Mouse (Mus musculus): ENCODE data around the gene Git2. TPM values are rescaled to one million over a fixed set of nuclear protein-coding genes. Genes with fewer than 3 reads are reported as not detected.
A peak's percentile ranks its signal among the peaks of the same experiment; 100 is the strongest.

Git2 gene
- total RNA-seq, 4 experiments from 2014 or later, result 32.8 to 59.9 (median 45.6) TPM

GRCm38 (mm10) chr5:114796299-114797012 is 21.1 kb upstream of the Git2 start:
- no peak for DNase-seq

GRCm38 (mm10) chr5:114795653-114796052 is 20.3 kb upstream of the Git2 start:
- DNase-seq, result no peak

GRCm38 (mm10) chr5:114795231-114795630 is 19.9 kb upstream of the Git2 start:
- DNase-seq, result peak; percentile 74

GRCm38 (mm10) chr5:114794609-114795008 is 19.3 kb upstream of the Git2 start:
- DNase-seq, result no peak

- no peak for DNase-seq
Measured at GRCm38 (mm10) chr5:114793317-114793716, 18.0 kb upstream of the Git2 start.

GRCm38 (mm10) chr5:114785196-114785595 is 9.9 kb upstream of the Git2 start:
- peak; percentile 70 for DNase-seq

- DNase-seq, result peak; percentile 37
Measured at GRCm38 (mm10) chr5:114784622-114785165, 9.4 kb upstream of the Git2 start.

- no peak for DNase-seq
Measured at GRCm38 (mm10) chr5:114783405-114784163, 8.3 kb upstream of the Git2 start.

GRCm38 (mm10) chr5:114782991-114783390 is 7.7 kb upstream of the Git2 start:
- DNase-seq, result no peak

- DNase-seq, result no peak
Measured at GRCm38 (mm10) chr5:114780912-114781311, 5.6 kb upstream of the Git2 start.

GRCm38 (mm10) chr5:114779956-114780489 is 4.7 kb upstream of the Git2 start:
- no peak for DNase-seq

- no peak for DNase-seq
Measured at GRCm38 (mm10) chr5:114776174-114776573, 857 bp upstream of the Git2 start.

- DNase-seq, result peak; percentile 89
Measured at GRCm38 (mm10) chr5:114774403-114775051, 790 bp downstream of the Git2 start, which contains the start of gene Ankrd13a. Gene Ankrd13a (plus strand): TSS chr5:114774677.

- no peak for DNase-seq
Measured at GRCm38 (mm10) chr5:114773780-114774179, 1.5 kb downstream of the Git2 start.

GRCm38 (mm10) chr5:114773211-114773710 is 2.1 kb downstream of the Git2 start:
- peak; percentile 95 for DNase-seq

GRCm38 (mm10) chr5:114772456-114773203 is 2.7 kb downstream of the Git2 start:
- DNase-seq, result peak; percentile 44

GRCm38 (mm10) chr5:114771796-114772195 is 3.5 kb downstream of the Git2 start:
- no peak for DNase-seq

GRCm38 (mm10) chr5:114769786-114770185 is 5.5 kb downstream of the Git2 start:
- no peak for DNase-seq

- no peak for DNase-seq
Measured at GRCm38 (mm10) chr5:114767185-114767584, 8.1 kb downstream of the Git2 start.

- no peak for DNase-seq
Measured at GRCm38 (mm10) chr5:114766686-114767085, 8.6 kb downstream of the Git2 start.
